Mouse (Mus musculus): ENCODE data around the gene Krt8.
A peak's percentile ranks its signal among the peaks of the same experiment; 100 is the strongest.
"Not testable (repeated sequence)": the region's sequence is repeated elsewhere in the genome, so short reads cannot be mapped to it uniquely, and the experiment has no call there.

Gene Krt8

DNA sequence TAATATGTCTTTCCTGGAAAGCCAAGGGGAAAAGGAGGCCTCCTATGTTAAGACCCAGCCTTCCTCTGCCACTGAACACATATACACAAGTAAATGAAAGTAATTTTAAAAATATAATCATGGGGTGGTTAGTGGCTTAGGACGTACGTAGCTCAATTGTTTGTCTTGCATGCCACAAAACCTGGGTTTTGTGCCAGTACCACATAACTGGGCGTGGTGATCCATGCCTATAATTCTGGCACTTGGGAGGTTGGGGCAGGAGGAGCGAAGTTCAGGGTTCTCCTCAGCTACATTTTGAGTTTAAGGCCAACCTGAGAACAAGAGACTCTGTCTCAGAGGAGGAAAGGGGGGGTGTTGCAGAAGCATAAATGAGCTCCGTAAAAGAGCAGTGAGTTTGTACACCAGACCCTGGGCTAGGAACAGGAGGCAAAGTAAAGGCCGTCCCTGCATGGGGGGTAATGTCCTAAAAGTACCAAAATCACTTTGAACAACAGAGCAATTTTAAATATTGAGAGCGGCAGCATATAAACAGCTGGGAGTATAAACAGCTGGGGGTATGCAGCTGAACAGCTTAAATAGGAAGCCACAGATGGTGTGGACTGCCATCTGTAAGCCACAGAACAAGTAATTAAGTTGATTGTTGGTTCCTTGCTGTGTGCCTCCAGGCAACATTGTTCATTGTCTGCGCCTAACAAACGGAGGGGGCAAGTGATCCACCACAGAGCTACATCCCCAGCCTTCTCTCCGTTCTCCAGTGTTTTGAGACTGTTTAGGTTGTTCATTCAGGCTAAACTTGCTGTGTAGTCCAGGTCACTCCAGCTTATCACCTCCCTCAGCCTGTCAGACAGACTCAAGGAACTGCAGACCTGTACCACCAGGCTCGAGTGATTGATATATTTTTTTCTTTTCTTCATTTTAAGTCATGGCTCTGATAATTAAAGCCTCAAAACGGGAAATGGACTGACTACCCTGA is 3.1 kb upstream of the Krt8 start:
- DNase-seq (ENCODE audit: low read depth, low spot score) = no peak

DNA sequence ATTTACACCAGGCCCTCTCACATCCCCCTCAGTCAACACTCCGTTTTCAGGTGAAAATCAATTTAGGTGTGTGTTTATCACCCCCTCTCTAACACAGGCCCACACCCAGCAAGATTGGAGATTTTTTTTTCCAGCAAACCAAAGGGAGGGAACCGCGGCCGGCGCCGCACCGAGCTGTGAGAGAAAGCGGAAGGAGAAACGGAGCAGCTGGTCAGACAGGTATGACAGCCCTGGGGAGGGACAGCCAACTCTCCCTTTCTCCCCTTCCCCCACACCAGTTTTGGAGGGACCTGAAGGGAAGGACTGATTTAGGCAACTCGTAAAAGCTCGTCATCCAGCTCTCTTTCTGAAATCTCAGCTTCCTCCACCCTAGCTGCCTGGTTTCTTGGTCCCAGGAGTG is 2.0 kb upstream of the Krt8 start:
- no peak for DNase-seq (ENCODE audit: low read depth, low spot score)

DNA sequence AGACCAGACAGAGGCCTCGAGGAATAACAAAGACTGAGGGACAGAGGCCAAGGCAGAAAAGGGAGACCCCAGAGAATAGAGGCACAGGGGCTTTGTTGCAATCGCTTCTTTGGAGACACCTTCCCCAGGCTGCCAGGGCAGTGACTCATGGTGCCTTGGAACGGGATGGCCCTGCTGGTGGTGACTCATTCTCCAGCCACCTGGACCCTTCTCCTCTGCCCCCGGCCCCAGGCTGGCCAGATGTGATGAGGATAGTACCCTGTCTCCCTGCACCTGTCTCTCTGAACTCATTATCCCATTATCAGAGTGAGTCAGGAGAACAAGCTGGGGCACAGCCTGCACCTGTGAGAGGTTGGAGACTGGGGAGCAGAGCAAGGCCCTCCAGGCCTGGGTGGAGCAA is 1.0 kb upstream of the Krt8 start:
- no peak for DNase-seq (ENCODE audit: low read depth, low spot score)

DNA sequence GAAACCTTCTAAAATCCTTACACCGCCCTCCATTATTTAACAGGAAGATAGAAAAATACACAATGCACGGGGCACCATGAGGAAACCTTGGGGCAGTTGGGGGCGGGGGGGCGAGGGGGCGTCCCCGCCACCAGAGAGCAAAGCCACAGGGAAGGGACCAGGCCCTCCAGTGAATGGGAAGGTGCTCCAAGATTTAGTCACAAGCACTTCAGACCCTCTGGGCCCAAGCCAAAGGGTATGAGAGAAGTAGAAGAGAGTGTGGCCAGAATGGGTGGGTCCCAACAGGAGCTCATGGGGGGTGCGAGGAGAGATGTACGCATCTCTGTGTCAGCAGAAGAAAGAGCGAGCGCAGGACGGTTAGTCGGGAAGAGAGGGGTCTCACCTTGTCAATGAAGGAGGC is 766 bp downstream of the Krt8 start:
- peak; percentile 48 for DNase-seq (ENCODE audit: low read depth, low spot score)

DNA sequence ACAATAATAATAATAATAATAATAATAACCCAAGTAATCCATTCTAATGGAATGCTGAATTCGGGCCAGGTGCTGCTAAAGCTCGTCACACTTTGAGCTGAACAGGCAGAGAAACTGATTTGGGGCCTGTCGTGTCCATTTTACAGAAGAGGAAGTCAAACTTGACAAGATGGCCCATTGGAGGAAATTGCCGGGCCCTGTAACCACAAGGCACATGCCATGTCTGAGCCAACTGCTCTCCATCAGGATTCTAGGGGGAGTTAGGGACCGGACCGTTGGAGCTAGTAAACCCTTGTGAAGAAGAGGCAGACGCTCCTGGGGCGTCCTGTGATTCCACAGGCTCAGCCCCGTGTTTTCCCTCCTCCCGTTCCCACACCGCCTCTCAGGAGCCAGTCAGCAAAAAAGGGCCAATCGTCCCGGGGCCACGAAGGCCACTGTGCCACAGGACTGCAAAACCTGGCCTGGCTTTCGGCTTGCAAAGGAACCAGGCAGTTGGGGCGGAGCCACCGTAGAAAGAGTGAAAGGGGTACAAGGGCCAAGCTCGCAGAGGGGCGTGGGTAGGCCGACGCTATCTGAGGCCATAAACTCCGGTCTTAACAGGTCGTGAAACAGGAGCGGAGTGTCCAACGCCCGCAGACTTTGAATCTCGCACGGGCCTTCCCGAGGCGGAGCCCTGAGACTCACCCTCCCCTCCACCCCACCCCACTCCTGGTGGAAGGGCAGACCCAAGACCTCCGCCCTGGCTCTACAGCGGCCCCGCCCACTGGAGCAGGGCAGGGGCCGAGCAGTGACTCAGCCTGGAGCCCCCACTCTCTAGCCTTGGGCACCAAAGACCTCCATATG is 1.4 kb downstream of the Krt8 start:
- peak; percentile 89 for DNase-seq (ENCODE audit: low read depth, low spot score)

DNA sequence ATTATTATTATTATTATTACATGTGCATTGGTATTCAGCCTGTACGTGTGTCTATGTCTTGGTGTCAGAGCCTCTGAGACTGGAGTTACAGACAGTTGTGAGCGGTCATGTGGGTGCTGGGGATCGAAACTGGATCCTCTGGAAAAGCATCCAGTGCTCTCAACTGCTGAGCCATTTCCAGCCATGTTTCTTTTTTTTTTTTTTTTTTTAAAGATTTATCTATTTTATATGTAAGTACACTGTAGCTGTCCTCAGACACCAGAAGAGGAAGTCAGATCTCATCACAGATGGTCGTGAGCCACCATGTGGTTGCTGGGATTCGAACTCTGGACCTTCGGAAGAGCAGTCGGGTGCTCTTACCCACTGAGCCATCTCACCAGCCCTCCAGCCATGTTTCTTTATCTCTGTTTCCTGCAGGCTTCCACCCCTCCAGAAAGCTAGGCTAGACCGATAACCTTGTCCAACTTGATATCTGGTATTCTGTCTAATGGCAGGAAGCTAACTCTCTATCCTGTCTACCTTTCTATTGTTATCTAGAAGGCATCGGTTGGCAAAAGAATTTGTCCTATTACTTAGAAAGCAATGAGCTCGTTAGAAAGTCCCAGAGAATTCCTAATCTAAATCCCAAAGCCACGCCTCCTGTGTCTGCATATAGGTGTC is 4.5 kb downstream of the Krt8 start:
- DNase-seq (ENCODE audit: low read depth, low spot score) = peak; percentile 54

DNA sequence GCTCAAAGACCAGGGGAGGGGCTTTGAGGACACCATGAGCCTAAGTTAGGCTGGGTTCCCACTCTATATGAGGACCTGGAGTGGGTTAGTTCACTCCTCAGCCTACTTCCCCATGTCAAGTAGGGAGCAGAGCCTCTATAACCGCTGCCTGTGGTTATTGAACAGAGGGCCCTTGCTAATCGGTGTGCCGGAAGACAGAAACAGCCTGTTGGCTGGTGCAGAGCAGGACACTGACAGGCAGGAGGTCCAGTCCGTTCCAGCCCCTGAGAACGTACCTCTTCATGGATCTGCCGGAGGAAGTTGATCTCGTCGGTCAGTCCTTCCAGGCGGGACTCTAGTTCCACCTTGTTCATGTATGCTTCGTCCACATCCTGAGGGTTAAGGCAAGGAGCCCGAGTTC is 5.1 kb downstream of the Krt8 start:
- no peak for DNase-seq (ENCODE audit: low read depth, low spot score)

DNA sequence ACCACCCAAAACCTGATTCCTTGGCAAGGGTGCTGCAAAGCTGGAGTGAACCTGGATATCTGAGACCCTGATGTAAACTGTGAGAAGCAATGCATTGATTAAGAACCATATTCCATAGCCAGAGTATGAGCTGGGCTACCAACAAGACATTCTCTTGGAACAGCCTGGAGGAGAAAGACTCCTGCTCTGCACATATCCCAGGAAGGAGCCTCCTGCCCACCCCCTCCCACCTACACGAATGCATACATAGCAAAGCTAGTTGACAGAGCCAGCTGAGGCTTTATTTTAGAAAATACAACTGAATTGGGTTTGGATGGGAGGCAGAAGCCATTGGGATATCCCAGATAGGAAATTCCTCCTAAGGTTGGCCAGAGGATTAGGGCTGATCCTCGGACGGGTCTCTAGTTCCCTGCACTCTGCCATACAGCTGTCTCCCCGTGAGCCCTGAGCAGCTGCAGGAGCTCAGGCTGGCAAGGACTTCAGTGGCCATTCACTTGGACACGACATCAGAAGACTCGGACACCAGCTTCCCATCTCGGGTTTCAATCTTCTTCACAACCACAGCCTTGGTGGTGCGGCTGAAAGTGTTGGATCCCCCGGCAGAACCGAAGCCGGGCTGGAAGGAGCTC is 7.7 kb downstream of the Krt8 start:
- not testable (repeated sequence) for DNase-seq (ENCODE audit: low read depth, low spot score)

DNA sequence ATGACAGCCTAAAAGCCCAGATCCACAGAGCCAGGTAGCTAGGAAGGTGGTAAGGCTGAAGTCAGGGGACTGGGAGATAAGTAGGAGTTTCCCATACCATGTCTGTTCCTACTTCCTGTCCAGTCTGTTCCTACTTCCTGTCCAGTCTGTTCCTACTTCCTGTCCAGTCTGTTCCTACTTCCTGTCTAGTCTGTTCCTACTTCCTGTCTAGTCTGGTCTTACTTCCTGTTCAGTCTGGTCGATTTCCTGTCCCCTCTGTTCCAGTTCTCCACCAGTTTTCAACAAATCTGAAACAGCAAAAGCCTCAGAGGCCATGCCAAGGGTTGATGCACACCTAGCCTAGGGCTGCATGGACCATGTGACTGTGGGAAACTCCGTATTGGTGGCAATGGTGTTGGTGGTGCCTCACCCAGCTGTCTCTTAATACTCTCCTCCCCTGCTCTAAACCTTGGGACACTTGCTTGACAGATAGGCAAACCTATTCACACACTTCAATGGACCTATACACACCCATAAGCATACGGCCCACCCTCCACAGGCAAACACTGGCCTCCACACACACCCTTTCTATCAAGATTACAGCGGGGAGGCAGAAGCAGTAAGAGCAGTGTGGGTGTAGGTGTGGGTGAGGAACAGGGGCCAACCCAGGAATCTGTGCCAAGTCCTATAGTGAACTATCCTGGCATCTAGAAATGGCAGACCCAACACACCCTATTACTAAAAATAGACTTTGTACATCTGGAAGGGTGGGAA is 8.6 kb downstream of the Krt8 start:
- no peak for DNase-seq (ENCODE audit: low read depth, low spot score)

DNA sequence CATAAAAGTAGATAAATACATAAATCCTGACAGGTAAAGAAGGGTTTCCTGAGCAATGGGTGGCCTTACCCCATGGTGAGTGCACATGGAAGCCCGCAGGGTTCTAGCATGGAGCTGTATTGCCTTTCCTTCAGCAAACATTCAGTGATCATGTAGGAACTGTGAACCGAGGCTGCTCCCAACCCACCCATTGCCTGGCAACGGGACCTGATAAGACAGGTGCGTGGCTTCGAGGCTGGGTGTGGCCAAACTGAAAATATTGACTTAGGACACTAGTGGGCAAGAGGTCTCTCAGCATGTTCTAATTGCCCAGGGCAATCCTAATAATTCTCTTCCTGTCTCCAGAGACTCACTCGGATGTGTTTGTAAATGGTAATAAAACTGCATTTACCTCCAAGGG is 9.9 kb downstream of the Krt8 start:
- no peak for DNase-seq (ENCODE audit: low read depth, low spot score)

DNA sequence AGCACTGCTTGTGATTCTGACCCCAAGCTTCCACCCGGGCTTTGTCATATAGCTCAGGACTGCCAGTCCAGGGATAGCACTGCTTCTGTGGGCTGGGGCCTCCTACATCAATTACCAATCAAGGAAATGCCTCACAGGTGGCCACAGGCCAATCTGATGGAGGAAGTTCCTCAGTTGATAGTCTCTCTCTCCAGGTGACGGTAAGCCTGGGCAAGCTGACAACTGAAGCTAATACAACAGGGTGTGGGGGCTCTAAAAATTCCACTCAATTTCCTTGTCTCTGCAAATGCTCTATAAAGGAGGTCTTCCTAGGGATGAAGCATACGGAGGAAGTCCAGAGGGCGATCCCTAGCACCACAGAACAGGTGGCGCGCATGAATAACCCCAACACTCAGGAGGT is 13.3 kb downstream of the Krt8 start:
- no peak for DNase-seq (ENCODE audit: low read depth, low spot score)

DNA sequence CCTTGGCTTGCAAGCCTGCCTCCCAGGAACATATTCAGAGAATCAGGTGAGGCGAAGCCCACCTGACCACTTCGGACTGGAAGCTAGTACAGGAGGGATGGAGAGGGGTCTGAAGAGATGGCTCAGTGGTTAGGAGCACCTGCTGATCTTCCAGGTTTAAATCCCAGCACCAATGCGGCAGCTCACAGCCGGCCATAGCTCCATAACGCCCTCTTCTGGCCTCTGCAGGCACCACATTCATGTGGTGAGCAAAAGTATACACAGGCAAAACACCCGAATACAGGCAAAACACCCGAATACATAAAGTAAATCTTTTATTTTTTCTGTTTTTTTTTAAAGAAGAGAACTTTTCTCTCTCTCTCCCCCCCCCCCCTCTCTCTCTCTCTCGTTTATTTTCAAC is 15.6 kb downstream of the Krt8 start:
- no peak for DNase-seq (ENCODE audit: low read depth, low spot score)

DNA sequence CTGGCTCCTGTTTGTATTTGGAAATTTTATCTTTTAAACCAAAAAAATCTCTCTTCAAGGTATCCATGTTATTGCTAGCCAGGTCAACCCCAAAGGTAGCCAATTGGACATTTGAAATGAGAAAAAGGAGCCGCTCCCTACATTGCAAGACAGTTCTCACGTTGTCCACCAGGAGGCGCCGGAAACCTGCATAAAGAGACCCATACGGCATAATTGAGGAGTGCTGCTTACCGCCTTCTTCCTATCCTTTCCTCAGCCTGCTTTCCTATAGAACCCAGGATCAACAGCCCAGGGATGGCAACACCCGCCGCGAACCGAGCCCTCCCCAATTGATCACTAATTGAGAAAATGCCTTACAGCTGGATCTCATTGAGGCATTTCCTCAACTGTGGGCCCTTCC is 16.2 kb downstream of the Krt8 start:
- peak; percentile 84 for DNase-seq (ENCODE audit: low read depth, low spot score)

DNA sequence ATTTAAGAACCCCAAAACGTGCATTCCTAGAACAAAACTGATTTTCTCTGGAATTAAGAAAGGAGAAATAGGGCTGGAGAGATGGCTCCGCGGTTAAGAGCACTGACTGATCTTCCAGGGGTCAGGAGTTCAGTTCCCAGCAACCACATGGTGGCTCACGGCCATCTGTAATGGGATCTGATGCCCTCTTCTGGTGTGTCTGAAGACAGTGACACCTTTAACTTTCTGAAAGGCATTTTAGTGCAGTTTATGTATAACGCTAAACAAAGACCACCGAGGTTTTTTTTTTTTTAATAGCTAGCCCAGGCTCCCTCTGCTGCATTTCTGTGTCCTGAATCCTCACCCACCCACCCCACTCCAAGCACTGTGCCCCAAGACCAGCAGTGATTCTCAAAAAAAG is 19.5 kb downstream of the Krt8 start:
- DNase-seq (ENCODE audit: low read depth, low spot score) = no peak

DNA sequence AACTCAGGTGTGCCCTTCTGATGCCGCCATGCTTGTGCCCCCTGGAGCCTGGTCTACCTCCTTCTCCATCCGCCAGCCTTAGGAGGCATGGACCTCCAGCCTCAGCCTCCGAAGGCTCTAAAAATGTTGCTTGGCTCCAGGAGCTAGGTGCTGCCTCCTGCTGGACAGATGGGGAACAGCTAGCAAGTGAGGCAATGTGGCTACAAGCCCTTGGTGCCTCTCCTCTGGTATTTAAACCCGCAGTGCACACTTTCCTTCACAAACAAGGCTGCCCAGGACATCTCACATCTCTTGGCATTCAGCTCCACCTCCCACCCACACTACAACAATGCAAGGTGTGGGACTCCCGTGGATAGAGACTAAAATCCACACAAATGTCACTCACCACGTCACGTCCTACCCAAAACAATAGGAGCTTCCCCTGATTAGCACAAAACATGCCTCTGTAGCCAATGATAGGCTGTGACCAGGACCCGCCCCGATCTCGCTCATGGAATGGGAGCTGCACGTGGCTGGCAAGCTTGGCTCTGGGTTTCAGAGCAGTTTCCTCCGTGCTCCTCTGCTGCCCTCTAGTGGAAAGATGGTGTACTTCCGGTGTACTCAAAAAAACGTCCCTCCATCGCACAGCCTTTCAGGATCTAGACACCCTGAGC is 20.2 kb downstream of the Krt8 start:
- peak; percentile 99 for DNase-seq (ENCODE audit: low read depth, low spot score)

DNA sequence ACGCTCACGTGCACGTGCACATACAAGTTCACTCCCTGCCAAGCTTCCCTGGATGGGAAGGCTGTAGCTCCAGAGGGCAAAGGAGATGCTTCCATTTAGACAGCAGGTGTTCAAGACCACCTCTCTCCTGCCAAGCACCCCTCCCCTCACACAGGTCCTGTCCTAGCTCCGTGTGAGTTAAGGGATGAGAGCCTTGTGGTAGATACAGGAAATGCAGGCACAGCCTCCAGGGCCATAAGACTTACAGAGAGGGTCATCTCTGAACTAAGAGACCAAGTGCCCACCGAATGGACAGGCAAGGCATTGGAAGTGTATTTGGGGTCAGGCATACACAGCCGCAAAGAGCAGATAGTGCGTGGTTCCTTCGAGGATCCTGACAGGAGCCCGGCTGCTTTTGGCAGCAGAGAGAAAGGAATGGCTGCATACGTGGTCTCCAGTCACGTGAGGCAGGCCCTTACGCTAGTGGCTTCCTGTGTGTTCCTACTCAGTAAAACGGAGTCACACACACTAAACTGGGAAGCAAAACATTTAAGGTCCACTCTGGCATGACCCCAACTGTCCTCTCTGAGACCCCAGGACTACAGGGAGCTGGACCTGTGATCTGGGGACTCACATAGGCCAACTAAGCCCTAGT is 20.9 kb downstream of the Krt8 start:
- DNase-seq (ENCODE audit: low read depth, low spot score) = peak; percentile 71

DNA sequence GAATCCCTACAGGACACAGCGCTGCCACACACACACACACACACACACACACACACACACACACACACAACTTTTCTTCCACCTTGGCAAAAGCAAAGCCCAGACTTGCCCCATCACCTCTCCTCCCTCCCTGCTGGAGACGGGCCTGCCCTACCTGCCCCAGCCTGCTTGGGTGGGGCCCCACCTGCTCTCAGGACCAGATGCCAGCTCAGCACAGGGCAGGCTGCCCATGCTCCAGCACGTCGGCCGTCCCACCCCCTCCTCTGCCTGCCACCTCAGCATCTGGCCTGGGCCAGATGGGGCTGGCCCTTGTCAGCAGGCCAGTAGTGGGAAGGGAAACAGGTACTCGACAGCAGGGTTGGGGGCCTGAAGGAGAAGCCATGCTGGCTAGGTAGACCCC is 23.4 kb downstream of the Krt8 start:
- DNase-seq (ENCODE audit: low read depth, low spot score) = no peak

DNA sequence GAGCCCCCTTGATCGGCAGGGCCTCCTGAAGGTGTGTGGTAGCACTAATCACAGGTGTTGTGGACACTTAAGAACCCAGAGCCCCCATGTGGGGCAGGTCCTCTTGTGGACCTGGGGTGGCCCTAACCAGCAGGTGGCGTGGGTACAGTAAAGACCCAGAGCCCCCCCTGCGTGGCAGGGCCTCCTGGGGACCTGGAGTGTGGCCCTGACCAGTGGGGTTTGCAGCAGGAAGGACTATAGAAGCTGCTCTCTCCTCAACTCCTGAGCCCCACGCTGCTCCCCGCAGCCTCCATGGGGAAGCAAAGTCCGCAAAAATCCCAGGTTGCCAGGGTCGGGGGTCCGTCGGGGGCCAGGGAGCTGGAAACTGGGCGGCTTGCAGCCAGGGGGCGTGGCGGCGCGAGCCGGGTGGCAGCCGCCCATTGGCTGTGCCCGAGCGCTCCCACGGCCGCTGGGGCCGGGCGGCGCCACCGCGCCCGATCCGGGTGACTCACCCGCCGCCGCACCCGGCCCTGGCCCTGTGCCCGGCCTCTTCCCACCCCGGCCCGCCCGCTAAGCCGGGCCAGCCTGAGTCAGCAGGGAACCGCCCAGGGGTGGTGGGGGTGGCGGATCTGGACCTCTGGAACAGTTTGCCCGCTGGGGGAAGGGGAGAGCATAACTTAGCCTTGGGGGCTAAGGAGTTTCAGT is 27.1 kb downstream of the Krt8 start:
- no peak for DNase-seq (ENCODE audit: low read depth, low spot score)

DNA sequence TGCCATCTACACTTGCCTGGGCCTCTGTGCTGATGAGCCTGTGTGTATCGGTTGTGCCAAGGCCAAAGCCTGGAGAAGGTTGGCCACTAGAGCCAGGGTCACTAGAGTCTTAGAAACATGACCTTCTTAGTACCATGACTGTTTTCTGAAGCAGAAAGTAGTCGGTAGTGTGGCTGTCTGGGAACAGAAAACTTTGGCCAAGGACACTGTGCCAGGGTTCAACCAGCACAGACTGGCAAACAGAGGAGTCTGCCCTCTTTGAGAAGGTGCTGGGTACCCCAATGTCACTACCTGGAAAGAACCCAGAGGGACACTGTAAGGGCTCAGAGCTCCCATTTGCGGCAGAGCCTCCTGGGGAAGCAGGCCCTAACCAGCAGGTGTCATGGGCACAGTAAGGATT is 27.6 kb downstream of the Krt8 start:
- no peak for DNase-seq (ENCODE audit: low read depth, low spot score)
